Mouse (Mus musculus) spleen, adult 2 months (tissue): Measurements from ENCODE around the gene 2610318N02Rik. TPM values are rescaled to one million over a fixed set of nuclear protein-coding genes. Genes with fewer than 3 reads are reported as not detected.
"Not testable (repeated sequence)": the region's sequence is repeated elsewhere in the genome, so short reads cannot be mapped to it uniquely, and the experiment has no call there.

Source experiments
- DNase-seq, 2 experiments: peaks; one replicate each; pipeline versions ENCODE4 v3.0.0 to v3.0.0-alpha.2; 2012 to 2021; ENCODE audit warnings: low spot score in 2 of 2, low read depth in 1 of 2
- H3K27ac ChIP-seq: fragments of 200-500 bp; 2 replicates; pipeline ENCODE4 v1.5.1; 2012; ENCODE audit warnings: low read length, inconsistent platforms; ENCODE audit not compliant: insufficient read depth
- H3K27me3 ChIP-seq: fragments of 200-500 bp; 2 replicates; pipeline ENCODE4 v1.6.1; 2012; ENCODE audit warnings: mild to moderate bottlenecking, moderate library complexity, low read length, inconsistent platforms; ENCODE audit not compliant: control insufficient read depth, insufficient read depth
- H3K36me3 ChIP-seq: fragments of 200-500 bp; 2 replicates; pipeline ENCODE4 v1.6.1; 2012; ENCODE audit warnings: mild to moderate bottlenecking, low read length, inconsistent platforms; ENCODE audit not compliant: control insufficient read depth, insufficient read depth
- H3K4me1 ChIP-seq: fragments of 200-500 bp; 2 replicates; pipeline ENCODE4 v1.6.1; 2011; ENCODE audit warnings: inconsistent platforms; ENCODE audit not compliant: control insufficient read depth, insufficient read depth, insufficient read length
- H3K4me3 ChIP-seq: fragments of 200-500 bp; 2 replicates; pipeline ENCODE4 v1.5.1; 2011; ENCODE audit warnings: mild to moderate bottlenecking, inconsistent platforms; ENCODE audit not compliant: insufficient read depth, insufficient read length; ENCODE audit errors: extremely low read depth
- CTCF ChIP-seq: fragments of 200-500 bp; IDR thresholded peaks from 2 replicates; pipeline ENCODE4 v1.5.1; 2011; ENCODE audit warnings: mild to moderate bottlenecking, inconsistent platforms; ENCODE audit not compliant: insufficient read depth, insufficient read length, insufficient replicate concordance; ENCODE audit errors: extremely low read depth
- POLR2A ChIP-seq: fragments of 200-500 bp; IDR thresholded peaks from 2 replicates; pipeline ENCODE4 v1.6.1; 2011; ENCODE audit warnings: low read depth, low read length, inconsistent platforms
- WGBS: fragments of 180-500 bp; shearing (Covaris S2); methylation state at CpG from one replicate; pipeline ENCODE4 v1.1.7; 2018; 5-methylcytosine and 5-hydroxymethylcytosine counted together
- polyA plus RNA-seq: library from polyadenylated mRNA; depleted of rRNA; stranded (reverse); fragments of >200 nt; gene quantifications from 2 replicates; pipeline ENCODE4 v1.2.3, GENCODE M21; 2012; rRNA removed

Gene 2610318N02Rik
- 6.2 and 7.1 TPM in 2 replicates for polyA plus RNA-seq

DNA sequence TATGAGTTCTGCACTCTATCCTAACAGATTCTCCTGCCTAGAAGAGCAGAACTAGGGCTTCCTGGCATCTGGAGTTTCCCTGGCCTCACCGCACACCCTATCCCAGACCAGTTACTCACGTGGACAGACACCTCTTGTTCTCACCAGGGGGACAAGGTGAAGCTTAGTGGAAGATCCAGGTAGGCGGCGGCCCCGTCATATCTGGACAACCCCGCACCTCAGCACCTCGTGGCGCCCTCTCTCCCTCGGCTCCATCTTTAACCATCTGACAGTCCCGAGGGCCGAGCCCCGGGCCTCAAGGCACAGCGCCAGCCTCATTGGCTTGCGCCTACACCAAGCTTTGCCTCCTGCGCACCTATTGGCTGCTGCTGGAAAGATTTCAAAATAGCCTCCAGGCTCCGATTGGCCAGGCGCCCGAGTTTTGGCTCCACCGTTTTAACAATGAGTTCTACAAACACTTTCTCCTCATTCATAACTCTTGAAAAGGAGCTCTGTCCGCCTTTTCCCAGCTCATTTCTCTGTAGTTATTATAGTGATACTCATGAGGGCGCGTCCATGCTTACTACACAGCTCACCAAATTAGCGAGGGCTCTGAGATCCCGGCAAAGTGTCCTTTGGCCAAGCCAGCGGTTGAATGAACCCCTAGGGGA is at the start of gene 2610318N02Rik:
Gene 2610318N02Rik, minus strand, starts transcription at position 297 of the 650 bp plus-strand sequence.
- no peak within 1 kb of the TSS for H3K27ac ChIP-seq
- TF ChIP-seq POLR2A (no peak), CTCF (no peak)

GRCm38 (mm10) chr16:17168049-17168448 is 43.1 kb upstream of the 2610318N02Rik start:
- TF ChIP-seq CTCF, result no peak
- TF ChIP-seq POLR2A, result no peak
- H3K36me3 ChIP-seq, result peaks cover 16% of the 10 kb centered on the region
- no peak overlapping the region for H3K27ac ChIP-seq
- no peak for DNase-seq
- 85% methylated on average over 5 of the region's 5 CpGs for WGBS
- no peaks in the 10 kb centered on the region for H3K27me3 ChIP-seq
- no peaks in the 10 kb centered on the region for H3K4me1 ChIP-seq
- no peak overlapping the region for H3K4me3 ChIP-seq

More for the DNA sequence above, at the start of gene 2610318N02Rik:
- peak; percentile 51 to 68 for DNase-seq
- Histone ChIP-seq H3K4me1 (no peaks in the 10 kb centered on the region; the same call in 1 of the 2 replicates), H3K4me3 (peak within 1 kb of the TSS; percentile 64), H3K27me3 (no peaks in the 10 kb centered on the region), H3K36me3 (no peaks in the 10 kb centered on the region)
- 2% methylated on average over 25 of the region's 25 CpGs for WGBS

DNA sequence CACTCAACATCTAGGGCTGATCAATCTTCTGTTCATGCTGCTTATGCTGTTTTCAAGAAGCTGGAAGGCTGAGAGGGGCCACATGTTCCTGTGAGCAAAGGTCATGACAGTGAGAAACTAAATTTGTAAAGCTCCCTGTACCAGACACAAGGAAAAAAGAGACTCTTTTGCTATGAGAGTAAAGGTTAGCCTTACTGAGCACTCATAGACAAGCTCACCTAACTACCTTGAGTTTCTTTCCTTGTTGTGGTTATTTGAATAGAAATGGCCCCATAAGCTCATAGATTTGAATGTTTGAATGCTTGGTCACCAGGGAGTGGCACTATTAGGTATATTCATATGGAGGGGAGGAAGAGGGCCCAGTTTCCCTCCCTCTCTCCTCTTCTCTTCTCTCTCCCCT is 42.2 kb upstream of the 2610318N02Rik start:
- no peak overlapping the region for H3K27ac ChIP-seq
- H3K4me1 ChIP-seq, result no peaks in the 10 kb centered on the region
- DNase-seq, result no peak
- no peak for TF ChIP-seq CTCF
- no peak for TF ChIP-seq POLR2A
- H3K27me3 ChIP-seq, result no peaks in the 10 kb centered on the region
- H3K36me3 ChIP-seq, result peaks cover 11% of the 10 kb centered on the region
- H3K4me3 ChIP-seq, result no peak overlapping the region

DNA sequence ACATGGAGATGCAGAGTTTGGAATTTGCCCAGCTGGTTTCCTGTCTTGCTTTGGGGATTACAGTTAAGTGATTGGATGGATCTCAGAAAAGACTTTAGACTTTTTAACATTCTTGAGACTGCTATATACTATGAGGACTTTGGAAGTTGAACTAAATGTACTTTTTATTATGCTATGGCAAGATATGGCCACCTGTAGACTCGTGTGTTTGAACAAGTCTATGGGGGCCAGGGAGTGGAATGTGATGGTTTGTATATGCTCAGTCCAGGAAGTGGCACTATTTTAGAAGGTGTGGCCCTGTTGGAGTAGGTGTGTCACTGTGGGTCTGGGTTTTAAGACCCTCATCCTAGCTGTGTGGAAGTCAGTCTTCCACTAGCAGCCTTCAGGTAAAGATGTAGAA is 40.5 kb upstream of the 2610318N02Rik start:
- not testable (repeated sequence) for DNase-seq, H3K27ac ChIP-seq, H3K4me1 ChIP-seq, H3K27me3 ChIP-seq, H3K4me3 ChIP-seq
- H3K36me3 ChIP-seq, result peaks cover 11% of the 10 kb centered on the region
- 92% methylated on average over 1 of the region's 1 CpGs for WGBS

DNA sequence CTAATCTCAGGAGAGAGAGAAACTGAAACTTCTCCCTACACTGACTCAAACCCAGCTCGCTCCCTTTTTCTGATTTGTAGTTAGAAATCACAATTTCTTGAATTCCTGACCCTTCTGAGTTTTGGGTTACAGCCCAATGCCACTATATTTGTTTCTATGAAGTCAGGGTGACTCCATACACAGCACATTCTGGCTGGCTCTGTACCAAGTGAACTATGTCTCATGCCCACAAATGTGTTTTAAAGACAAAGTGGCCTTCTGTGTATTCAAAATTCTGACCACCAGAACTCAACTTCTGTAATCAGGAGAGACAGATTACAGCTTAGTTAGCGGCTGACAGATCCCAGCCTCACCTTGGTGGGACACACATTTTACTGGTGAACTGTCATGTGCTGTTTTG is 29.4 kb upstream of the 2610318N02Rik start:
- TF ChIP-seq CTCF (no peak), POLR2A (no peak)

GRCm38 (mm10) chr16:17151874-17152273 is 26.9 kb upstream of the 2610318N02Rik start:
- DNase-seq, result no peak
- H3K36me3 ChIP-seq, result peaks cover 10% of the 10 kb centered on the region
- no peaks in the 10 kb centered on the region for H3K27me3 ChIP-seq
- 94% methylated on average over 4 of the region's 4 CpGs for WGBS
- no peak overlapping the region for H3K4me3 ChIP-seq
- peaks cover 6% of the 10 kb centered on the region for H3K4me1 ChIP-seq
- TF ChIP-seq POLR2A, result no peak
- TF ChIP-seq CTCF, result no peak
- no peak overlapping the region for H3K27ac ChIP-seq

More for the DNA sequence above, 29.4 kb upstream of the 2610318N02Rik start:
- no peak for DNase-seq
- WGBS, result 90% methylated on average over 2 of the region's 2 CpGs
- Histone ChIP-seq H3K4me1 (no peaks in the 10 kb centered on the region), H3K4me3 (no peak overlapping the region), H3K27ac (no peak overlapping the region), H3K36me3 (peaks cover 18% of the 10 kb centered on the region), H3K27me3 (no peaks in the 10 kb centered on the region)

- Histone ChIP-seq H3K4me1 (peaks cover 6% of the 10 kb centered on the region), H3K27me3 (no peaks in the 10 kb centered on the region), H3K36me3 (peaks cover 8% of the 10 kb centered on the region), H3K27ac (no peak overlapping the region), H3K4me3 (no peak overlapping the region)
- no peak for TF ChIP-seq POLR2A
- no peak for TF ChIP-seq CTCF
- DNase-seq, result no peak
- WGBS, result 83% methylated on average over 7 of the region's 7 CpGs
These were observed 25.7 kb upstream of the 2610318N02Rik start for GRCm38 (mm10) chr16:17150520-17151258.
